Mouse (Mus musculus) limb, embryonic 14.5 days (tissue): ENCODE data around the gene Gper1. TPM values are rescaled to one million over a fixed set of nuclear protein-coding genes. Genes with fewer than 3 reads are reported as not detected.

Experiments
- ATAC-seq: fragments of 200-750 bp; cut with Nextera tagmentation; 2 replicates; pipeline ENCODE4 v1.8.0; 2017; ENCODE audit warnings: low read depth, moderate number of reproducible peaks, moderate TSS enrichment; ENCODE audit not compliant: low FRiP score
- DNase-seq: peaks from one replicate; pipeline ENCODE4 v3.0.0-alpha.2; 2015; ENCODE audit warnings: low spot score
- H3K27ac ChIP-seq: fragments of 300-500 bp; sonication (generic); replicated peaks from 2 replicates; pipeline ENCODE4 v1.5.1; 2014; ENCODE audit warnings: low read depth, mild to moderate bottlenecking, low read length, moderate library complexity, mixed read lengths
- H3K27me3 ChIP-seq: fragments of 300-500 bp; sonication (generic); 2 replicates; pipeline ENCODE4 v1.6.1; 2014; ENCODE audit warnings: low read length, mixed read lengths; ENCODE audit not compliant: control insufficient read depth, insufficient read depth
- H3K36me3 ChIP-seq: fragments of 300-500 bp; sonication (generic); 2 replicates; pipeline ENCODE4 v1.6.1; 2014; ENCODE audit warnings: mild to moderate bottlenecking, low read length, moderate library complexity, mixed read lengths; ENCODE audit not compliant: control insufficient read depth, insufficient read depth
- H3K4me1 ChIP-seq: fragments of 300-500 bp; sonication (generic); 2 replicates; pipeline ENCODE4 v1.6.1; 2014; ENCODE audit warnings: antibody characterized with exemption, low read length, mixed read lengths; ENCODE audit not compliant: control insufficient read depth, insufficient read depth
- H3K4me2 ChIP-seq: fragments of 300-500 bp; sonication (generic); replicated peaks from 2 replicates; pipeline ENCODE4 v1.6.1; 2014; ENCODE audit warnings: low read depth, mild to moderate bottlenecking, low read length, moderate library complexity; ENCODE audit not compliant: severe bottlenecking
- H3K4me3 ChIP-seq: fragments of 300-500 bp; sonication (generic); replicated peaks from 2 replicates; pipeline ENCODE4 v1.5.1; 2014; ENCODE audit warnings: low read length
- H3K9ac ChIP-seq: fragments of 300-500 bp; sonication (generic); 2 replicates; pipeline ENCODE4 v1.6.1; 2014; ENCODE audit warnings: mild to moderate bottlenecking, low read depth, low read length, moderate library complexity; ENCODE audit not compliant: severe bottlenecking
- H3K9me3 ChIP-seq: fragments of 300-500 bp; sonication (generic); 2 replicates; pipeline ENCODE4 v1.6.1; 2016; ENCODE audit warnings: low read length; ENCODE audit not compliant: control insufficient read depth
- POLR2A ChIP-seq: fragments of 200-500 bp; IDR thresholded peaks from 2 replicates; pipeline ENCODE4 v1.8.0; 2012; ENCODE audit warnings: inconsistent platforms, mild to moderate bottlenecking, moderate library complexity, borderline replicate concordance; ENCODE audit not compliant: insufficient read depth, insufficient read length; ENCODE audit errors: extremely low read depth
- WGBS: fragments of 180-500 bp; shearing (Covaris S2); extraction: QIAGEN DNeasy Blood & Tissue Kit; methylation state at CpG from one replicate; pipeline ENCODE4 v1.1.7; 2014; 5-methylcytosine and 5-hydroxymethylcytosine counted together
- polyA plus RNA-seq, 2 experiments: library from polyadenylated mRNA; depleted of rRNA in 1 of 2; stranded (reverse) in 1 of 2; unstranded in 1 of 2; fragments of >200 nt; fragmentation: Nextera tagmentation in 1 of 2; extraction: Ambion mirVana in 1 of 2; gene quantifications; 2 replicates each; pipeline versions ENCODE4 v1.2.1 to v1.2.3; 2012 to 2014

The Gper1 gene
- polyA plus RNA-seq, 2 experiments: 4.7 to 6.7 TPM

DNA sequence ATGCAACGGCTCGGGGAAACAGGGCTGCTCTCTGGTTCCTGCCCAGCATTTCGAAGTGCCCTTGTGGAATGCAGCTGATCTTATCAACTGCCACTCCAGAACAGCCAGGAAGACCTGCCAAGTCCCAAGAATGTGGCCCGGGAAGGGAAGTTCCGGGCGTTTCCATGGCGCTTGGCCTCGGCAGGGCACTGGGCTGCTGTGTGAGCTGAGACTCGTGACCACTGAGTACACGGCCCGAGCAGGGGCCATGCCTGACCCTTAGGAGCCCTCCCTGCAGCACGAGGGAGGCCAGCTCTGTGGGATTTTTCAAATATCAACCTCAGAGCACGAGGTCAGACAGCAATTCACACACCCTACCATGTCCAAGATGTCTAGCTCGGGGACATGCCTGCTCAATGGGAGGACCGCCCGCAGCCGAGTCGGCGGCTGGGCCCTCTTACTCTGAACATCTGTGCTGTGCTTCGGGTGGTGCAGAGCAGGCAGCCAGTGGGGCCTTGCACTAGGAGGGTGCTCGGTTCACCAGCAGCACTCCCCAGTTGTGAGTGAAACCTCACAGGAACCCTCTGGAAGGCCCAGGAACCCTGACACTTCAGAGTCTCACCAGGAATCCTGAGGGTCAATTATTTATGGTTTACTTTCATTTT lies 43.8 kb upstream of the Gper1 start:
- 49% methylated on average over 20 of the region's 21 CpGs for WGBS
- Histone ChIP-seq H3K4me2 (0 out of 2 replicates have a peak overlapping the region, but pooled peaks have one; percentile 10), H3K9ac (no peak overlapping the region), H3K9me3 (no peaks in the 10 kb centered on the region), H3K4me3 (no peak overlapping the region), H3K27me3 (no peaks in the 10 kb centered on the region), H3K4me1 (peaks cover 33% of the 10 kb centered on the region), H3K36me3 (no peaks in the 10 kb centered on the region), H3K27ac (0 out of 2 replicates have a peak overlapping the region, but pooled peaks have one; percentile 26)
- DNase-seq: no peak
- TF ChIP-seq POLR2A: no peak
- ATAC-seq: no peak

DNA sequence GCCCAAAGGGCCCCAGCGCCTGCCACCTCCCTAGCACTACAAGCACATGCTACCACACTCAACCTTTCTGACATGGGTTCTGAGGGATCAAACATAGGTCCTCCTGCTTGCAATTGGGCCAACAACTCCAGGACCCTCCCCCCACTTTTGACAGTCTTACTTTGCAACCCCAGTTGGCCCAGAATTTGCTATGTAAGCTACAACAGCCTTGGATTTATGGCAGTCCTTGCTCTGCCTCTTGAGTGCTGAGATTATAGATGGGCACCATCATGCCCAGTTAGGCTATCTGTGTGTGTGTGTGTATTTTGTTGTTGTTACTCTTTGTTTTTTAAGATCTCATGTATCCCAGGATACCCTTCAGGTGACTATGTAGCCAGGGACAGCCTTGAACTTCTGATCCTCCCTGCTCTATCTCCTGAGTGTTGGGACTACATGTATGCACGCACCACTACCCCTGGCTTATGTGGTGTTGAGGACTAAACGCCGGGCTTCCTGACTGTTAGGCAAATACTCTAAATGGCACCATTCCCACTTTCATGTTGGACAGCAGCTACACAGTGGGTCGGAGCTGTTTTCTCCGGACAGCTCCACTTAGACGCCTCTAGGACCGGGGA lies 43.1 kb upstream of the Gper1 start:
- 23% methylated on average over 8 of the region's 8 CpGs for WGBS
- Histone ChIP-seq H3K4me1 (peaks cover 33% of the 10 kb centered on the region), H3K36me3 (no peaks in the 10 kb centered on the region), H3K27me3 (no peaks in the 10 kb centered on the region), H3K9ac (peak overlapping the region; percentile 60; the same call in 1 of the 2 replicates), H3K27ac (no peak overlapping the region), H3K9me3 (no peaks in the 10 kb centered on the region), H3K4me3 (peak overlapping the region; percentile 58), H3K4me2 (peak overlapping the region; percentile 73)
- TF ChIP-seq POLR2A: no peak
- ATAC-seq: no peak
- no peak for DNase-seq

DNA sequence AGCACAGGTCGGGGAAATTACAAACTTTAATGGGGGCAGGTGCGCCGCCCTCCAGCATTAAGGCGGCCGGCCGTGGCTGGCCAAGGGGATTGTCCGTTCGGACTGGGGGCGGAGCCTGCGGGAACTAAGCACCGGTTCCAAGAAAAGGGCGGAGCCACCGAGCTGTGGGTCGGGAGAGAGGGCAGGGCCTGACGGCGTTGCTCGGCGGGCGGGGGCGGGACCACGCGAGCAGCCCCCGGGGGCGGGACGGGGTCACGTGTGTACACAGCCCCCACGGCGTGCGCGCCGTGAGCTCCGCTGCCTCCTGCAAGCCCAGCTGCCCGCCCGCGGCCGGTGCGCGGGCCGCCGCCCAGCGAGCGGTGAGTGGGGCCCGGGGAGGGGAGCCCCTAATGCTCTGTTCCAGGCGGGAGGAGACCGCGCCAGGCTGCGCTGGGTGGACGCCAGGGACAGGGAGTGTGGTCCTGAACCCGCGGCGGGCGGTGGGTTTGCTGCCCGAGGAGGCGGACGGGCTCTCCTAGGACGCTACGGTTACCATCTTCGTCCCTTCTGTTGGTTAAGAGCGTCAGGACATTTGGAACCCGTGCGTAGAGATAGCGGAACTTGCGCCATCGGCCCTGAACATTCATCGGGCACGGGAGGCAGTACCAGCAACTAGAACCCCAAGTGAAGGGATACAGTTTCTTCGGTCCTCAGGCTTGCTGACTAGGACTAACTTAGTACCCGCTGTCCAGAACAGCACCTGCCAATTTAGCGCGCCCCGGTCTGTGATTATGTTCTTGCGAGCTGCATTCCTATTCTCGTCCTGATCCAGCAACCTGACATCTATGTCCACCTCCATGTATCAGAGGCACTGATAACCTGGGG lies 42.3 kb upstream of the Gper1 start:
- H3K4me2 ChIP-seq: peak overlapping the region; percentile 73
- ATAC-seq (peak; percentile 89), DNase-seq (peak; percentile 91)
- peak overlapping the region; percentile 58 for H3K4me3 ChIP-seq
- no peaks in the 10 kb centered on the region for H3K36me3 ChIP-seq
- 1% methylated on average over 65 of the region's 73 CpGs for WGBS
- no peaks in the 10 kb centered on the region for H3K9me3 ChIP-seq
- H3K27ac ChIP-seq: no peak overlapping the region
- H3K9ac ChIP-seq: peak overlapping the region; percentile 60
- H3K4me1 ChIP-seq: peaks cover 33% of the 10 kb centered on the region
- no peak for TF ChIP-seq POLR2A
- no peaks in the 10 kb centered on the region for H3K27me3 ChIP-seq

DNA sequence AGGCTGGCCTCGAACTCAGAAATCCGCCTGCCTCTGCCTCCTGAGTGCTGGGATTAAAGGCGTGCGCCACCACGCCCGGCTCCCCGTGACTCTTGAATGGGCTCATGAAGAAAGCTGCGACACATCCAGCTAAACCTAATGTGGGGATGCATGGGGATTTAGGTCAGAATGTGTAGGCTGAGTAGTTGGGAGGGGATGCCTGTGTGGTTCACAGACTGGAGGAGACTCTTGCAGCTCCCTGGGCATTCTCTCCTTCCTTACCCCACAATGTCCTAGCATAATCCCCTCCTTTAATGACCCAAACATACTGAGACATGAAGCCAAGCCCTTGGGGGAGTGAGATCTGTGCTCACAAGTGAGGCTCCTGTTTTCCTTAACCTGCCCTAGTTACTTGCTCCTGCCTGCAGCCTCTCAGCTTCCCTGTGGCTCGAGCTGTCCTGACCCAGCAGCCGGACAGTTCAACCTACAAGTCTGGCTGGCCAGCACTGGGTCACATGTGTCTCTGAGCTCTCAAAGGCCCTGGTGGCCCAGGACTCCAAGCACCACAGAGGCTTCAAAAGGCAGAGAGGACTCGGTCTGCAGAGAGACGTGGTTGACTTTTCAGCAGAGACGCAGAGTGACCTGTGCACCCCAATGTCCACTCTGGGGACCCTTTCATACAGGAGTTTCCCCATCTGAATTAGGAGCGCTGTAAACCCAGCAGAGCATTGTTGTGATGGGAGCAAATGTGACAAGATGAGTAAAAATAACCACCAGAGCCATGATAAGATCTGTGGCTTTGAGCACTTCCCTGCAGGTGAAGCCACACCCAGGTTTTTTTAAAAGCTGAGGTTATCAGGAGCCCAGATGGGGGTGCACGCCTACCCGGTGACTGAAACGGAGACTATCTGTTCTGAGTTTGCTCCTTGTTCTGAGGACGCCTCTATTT lies 41.1 kb upstream of the Gper1 start:
- ATAC-seq (no peak), DNase-seq (no peak)
- Histone ChIP-seq H3K27me3 (no peaks in the 10 kb centered on the region), H3K36me3 (no peaks in the 10 kb centered on the region), H3K9ac (no peak overlapping the region), H3K9me3 (no peaks in the 10 kb centered on the region), H3K4me3 (no peak overlapping the region), H3K4me2 (no peak overlapping the region), H3K27ac (no peak overlapping the region), H3K4me1 (peaks cover 33% of the 10 kb centered on the region)
- WGBS: 81% methylated on average over 18 of the region's 18 CpGs
- no peak for TF ChIP-seq POLR2A

DNA sequence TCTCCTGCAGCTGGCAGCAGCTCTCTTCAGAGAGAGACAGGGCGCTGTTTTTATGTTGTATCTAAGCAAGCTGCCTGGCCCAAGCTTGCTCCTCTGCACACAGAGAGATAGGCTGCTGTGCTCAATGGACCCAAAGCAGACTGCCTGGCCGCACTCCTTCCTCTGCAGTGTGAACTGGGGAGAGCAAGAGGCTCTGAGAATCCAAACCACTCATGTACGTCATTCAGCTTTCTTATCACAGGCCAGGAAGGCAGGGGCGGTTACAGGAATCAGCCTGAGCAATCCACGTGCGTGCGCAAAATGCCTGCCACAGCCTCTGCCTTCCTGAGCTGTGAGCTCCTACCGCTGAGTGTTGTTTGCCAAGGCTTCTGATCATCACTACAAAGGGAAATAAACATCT lies 40.2 kb upstream of the Gper1 start:
- DNase-seq: no peak
- Histone ChIP-seq H3K4me2 (no peak overlapping the region), H3K36me3 (no peaks in the 10 kb centered on the region), H3K4me1 (peaks cover 31% of the 10 kb centered on the region), H3K9ac (no peak overlapping the region; the same call in 1 of the 2 replicates), H3K4me3 (no peak overlapping the region), H3K27ac (no peak overlapping the region), H3K27me3 (no peaks in the 10 kb centered on the region), H3K9me3 (no peaks in the 10 kb centered on the region)
- ATAC-seq: no peak
- TF ChIP-seq POLR2A: no peak
- WGBS: 72% methylated on average over 8 of the region's 8 CpGs
